Mouse (Mus musculus) 3T3-L1 (cell line): ENCODE results near the gene Dpm1.

Experiments used
- DNase-seq: peaks from one replicate; pipeline ENCODE4 v3.0.0-alpha.2; 2015; ENCODE audit warnings: low read depth, low spot score

The Dpm1 gene

GRCm38 (mm10) chr2:168230026-168230728 is at the start of gene Dpm1, which contains the start of the genes Gm20716 and Mocs3:
TSS of gene Dpm1 (minus strand) at chr2:168230591.
TSS of gene Gm20716 (minus strand) at chr2:168230364.
TSS of gene Mocs3 (plus strand) at chr2:168230622.
- DNase-seq: peak; percentile 93

GRCm38 (mm10) chr2:168274374-168274935 is 44.1 kb upstream of the Dpm1 start:
- peak; percentile 77 for DNase-seq

GRCm38 (mm10) chr2:168273387-168273786 is 43.0 kb upstream of the Dpm1 start:
- no peak for DNase-seq

DNA sequence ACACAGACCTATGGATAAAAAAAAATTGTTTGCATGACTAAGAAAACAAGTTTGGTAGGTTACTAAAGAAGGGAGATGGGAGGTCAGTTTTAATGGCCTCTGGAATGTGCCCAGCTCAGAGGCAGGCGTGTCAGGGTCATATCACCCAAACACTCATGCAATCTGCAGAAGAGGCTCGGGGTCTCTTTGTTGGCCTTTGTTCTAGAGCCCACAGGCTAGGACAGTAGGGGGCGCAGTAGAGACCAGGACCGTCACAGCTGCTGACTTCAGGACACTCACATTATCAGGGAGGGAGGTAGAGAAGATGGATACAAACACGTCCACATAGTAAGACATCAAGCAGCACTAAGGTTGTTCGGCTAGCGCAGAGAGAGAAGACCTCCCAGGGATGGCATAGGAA is 37.6 kb upstream of the Dpm1 start:
- no peak for DNase-seq

GRCm38 (mm10) chr2:168260900-168261299 is 30.5 kb upstream of the Dpm1 start:
- DNase-seq: no peak

GRCm38 (mm10) chr2:168260124-168260523 is 29.7 kb upstream of the Dpm1 start:
- no peak for DNase-seq

GRCm38 (mm10) chr2:168259046-168259445 is 28.7 kb upstream of the Dpm1 start:
- no peak for DNase-seq

DNA sequence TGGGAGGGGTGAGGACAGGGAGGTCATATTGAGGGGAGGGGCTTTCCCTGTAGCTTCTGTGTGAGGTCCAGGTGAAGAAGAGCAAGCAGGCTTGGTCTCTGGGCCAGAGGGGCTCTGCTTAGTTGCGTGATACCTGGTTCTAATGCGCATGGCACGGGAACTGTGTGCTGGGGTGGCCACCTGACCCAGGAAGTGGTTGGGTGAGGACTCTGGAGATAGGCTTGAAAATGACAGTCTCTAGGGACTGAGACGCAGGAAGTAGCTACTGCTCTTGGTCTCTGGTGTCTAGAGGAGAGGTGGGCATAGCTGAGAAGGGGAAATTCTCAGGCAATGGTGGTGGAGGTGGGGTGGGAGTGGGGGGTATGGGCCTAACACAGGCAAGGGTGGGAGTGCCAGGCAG is 26.8 kb upstream of the Dpm1 start:
- DNase-seq: no peak

GRCm38 (mm10) chr2:168256506-168256905 is 26.1 kb upstream of the Dpm1 start:
- DNase-seq: no peak

DNA sequence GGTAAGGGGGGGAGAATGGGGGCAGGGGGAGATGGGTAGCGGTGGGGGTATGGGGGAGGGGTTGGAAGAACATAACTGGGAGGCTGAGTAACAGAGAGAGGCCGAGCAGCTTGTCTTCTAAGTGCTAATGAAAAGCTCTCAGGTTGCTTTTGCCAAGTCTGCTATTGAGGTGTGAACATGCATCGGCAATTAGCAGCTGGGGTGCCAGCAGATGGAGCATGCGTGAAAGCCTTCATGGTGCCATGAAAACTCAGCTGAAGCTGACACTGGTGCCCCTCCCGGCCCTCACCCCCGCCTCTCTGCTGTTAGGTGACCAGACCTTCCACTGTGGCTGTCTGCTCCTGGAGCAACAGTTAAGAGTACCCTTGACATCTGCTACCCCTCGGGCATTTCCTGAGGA is 23.4 kb upstream of the Dpm1 start:
- DNase-seq: no peak

DNA sequence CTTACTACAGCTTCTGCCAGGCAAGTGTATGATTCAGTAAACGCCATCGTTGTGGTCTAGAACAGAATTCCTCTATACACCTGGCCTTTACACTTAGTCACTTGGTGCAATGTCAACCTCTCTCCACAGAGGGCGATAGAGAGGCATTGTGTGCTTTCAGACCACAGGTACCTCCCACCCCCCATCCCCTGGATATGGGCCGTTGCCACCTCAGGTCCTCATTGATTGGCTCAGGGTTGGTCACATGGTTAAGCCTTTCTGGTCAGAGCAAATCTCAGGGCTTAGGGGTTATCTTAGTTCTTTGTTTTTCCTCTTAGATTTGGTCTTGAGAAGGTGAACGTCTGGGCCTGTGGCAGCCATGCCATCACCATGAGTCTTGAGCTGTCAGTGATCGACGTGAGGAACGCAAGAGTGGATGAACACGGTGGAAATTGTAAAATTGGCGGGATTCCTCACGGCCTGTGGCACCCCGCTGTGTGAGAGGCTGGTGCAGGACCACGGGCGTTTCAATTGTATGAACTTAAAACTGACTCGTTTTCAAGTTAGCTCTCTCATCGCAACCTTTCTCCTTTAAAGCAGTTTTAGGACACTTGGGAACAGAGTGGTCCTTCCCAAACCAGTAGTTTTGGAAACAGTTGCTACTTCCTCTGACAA is 22.4 kb upstream of the Dpm1 start:
- no peak for DNase-seq

- peak; percentile 93 for DNase-seq
Measured at GRCm38 (mm10) chr2:168250270-168250669, 19.9 kb upstream of the Dpm1 start.

- DNase-seq: peak; percentile 81
Measured at GRCm38 (mm10) chr2:168248856-168249245, 18.5 kb upstream of the Dpm1 start.

DNA sequence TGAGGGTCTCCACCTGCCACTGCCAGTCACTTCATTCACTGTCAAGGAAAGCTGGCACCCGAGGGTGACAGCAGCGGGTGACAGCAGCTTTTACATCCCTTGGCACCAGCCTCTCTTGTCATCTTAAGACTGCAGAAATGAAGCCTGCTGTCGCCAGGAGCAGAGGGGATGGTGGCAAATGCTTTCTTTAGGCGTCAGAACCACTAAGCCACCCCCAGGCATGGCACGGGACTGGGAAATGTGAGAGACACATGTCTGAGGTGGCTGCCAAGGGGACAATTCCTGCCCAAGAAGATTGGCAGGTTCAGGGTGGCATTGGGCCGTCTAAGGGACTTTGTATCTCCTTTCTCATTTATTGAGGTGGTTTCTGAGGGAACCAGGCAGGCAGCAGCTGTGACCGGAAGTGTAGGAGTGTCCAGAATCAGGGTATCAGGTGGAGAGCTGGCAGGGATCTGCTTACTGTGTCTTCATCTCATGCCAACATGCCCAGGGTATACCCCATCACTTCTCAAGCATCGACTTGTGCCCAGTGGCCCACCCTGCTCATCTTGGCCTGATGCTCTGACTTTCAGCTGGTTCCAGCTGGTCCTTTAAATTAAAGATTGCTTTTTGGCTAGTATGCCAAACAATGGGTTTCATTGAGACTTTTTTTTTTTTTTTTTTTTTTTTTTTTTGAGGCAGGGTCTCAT is 17.9 kb upstream of the Dpm1 start:
- DNase-seq: no peak

- DNase-seq: no peak
Measured at GRCm38 (mm10) chr2:168245571-168245970, 15.2 kb upstream of the Dpm1 start.

- peak; percentile 18 for DNase-seq
Measured at GRCm38 (mm10) chr2:168243278-168243677, 12.9 kb upstream of the Dpm1 start.

DNA sequence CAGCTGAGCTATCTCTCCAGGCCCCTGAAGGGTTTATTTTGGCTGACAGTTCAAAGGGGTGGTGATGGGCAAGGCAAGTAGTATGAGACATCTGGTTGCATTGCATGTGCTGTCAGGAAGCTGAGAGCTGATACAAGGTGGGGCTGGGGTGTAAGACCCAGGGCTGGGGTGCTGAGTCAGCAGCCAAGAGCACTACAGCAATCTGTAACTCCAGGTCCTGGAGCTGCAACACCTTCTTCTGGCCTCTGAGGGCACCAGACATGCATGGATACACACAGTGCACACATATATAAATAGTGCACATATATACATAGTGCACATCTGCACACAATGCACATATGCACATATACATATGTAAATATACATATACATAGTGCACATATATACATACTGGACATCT is 12.4 kb upstream of the Dpm1 start:
- DNase-seq: no peak

DNA sequence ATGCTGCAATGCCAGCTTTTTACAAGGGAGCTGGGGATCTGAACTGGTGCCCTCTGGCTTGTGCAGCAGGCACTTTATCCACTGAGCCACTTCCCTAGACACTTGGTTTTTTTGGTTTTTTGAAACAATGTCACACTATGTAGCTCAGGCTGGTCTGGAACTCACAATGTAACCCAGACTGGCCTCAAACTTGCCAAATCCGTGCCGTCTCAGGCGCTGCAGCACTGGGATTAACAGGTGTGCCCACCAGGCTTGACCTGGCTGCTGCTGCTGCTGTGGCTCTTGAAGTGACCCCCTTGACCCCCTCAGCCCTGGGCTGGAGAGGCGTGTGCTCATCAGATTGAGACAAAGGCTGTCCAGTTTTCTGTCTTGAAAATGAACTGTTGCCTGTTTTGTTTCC is 7.9 kb upstream of the Dpm1 start:
- no peak for DNase-seq

- no peak for DNase-seq
Measured at GRCm38 (mm10) chr2:168233286-168233685, 2.9 kb upstream of the Dpm1 start.

GRCm38 (mm10) chr2:168231471-168231829 is 1.1 kb upstream of the Dpm1 start:
- no peak for DNase-seq

GRCm38 (mm10) chr2:168230773-168231470 is 531 bp upstream of the Dpm1 start:
- no peak for DNase-seq
